Mouse (Mus musculus): ENCODE results near the gene Ptpn13.

DNA sequence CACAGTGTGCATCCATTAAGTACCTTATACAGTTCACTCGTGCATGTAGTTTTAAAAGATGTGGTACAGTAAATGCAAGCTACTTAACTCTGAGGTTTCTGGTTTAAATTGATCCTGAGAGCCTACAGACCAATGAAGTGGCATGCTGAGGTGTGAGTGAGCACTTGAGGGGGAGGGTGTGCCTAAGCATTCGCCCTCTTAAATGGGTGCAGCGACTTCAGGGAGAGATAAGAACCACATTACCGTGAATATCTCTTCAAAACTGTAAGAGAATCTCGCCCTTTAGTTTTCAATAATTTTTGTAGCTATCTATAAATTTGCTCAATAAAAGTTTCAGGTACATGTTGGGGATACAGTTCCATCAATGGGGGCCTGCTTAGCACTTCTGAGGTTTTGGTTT, 54.5 kb downstream of the Ptpn13 start:
- TF ChIP-seq CTCF (IDR thresholded peaks at IDR 0.05; ENCODE audit: control insufficient read depth, insufficient read depth, insufficient replicate concordance, low read depth, low read length), result no peak
- TF ChIP-seq POLR2A (IDR thresholded peaks at IDR 0.05; ENCODE audit: control insufficient read depth, low read depth, low read length), result no peak
